Mouse (Mus musculus) urinary bladder, postnatal 25 days (tissue): ENCODE measurements around the gene Akap17b.
A peak's percentile ranks its signal among the peaks of the same experiment; 100 is the strongest.

Experiments
- DNase-seq: peaks from one replicate; pipeline ENCODE4 v3.0.0; 2022; ENCODE audit warnings: low spot score

Gene Akap17b

GRCm38 (mm10) chrX:36587304-36588209 is 57.6 kb downstream of the Akap17b start:
- no peak for DNase-seq

GRCm38 (mm10) chrX:36586629-36587303 is 58.4 kb downstream of the Akap17b start:
- no peak for DNase-seq

- no peak for DNase-seq
Measured at GRCm38 (mm10) chrX:36562079-36562478, 83.1 kb downstream of the Akap17b start.

- peak; percentile 68 for DNase-seq
Measured at GRCm38 (mm10) chrX:36561650-36562049, 83.5 kb downstream of the Akap17b start.

GRCm38 (mm10) chrX:36560170-36560569 is 85.0 kb downstream of the Akap17b start:
- DNase-seq: no peak
